Mouse (Mus musculus) megakaryocyte, embryonic 14.5 days (primary cell): ENCODE data around the gene Slc26a3.

Experiments used
- FLI1 ChIP-seq: IDR thresholded peaks from 2 replicates; pipeline ENCODE4 v1.6.1; 2012; ENCODE audit warnings: low read length, inconsistent platforms, mixed read lengths
- GATA1 ChIP-seq: IDR thresholded peaks from 3 replicates; pipeline ENCODE4 v1.6.1; 2012; ENCODE audit warnings: mixed read lengths, low read length, inconsistent platforms, borderline replicate concordance

GRCm38 (mm10) chr12:31395895-31396294, 5.2 kb downstream of the Slc26a3 start:
- TF ChIP-seq GATA1 (no peak), FLI1 (no peak)
